Comparison of ENCODE assay signal across 12 mouse cellular contexts in genomic region chr11:20372616-20373211, GRCm38 (mm10). TPM values are rescaled to one million over a fixed set of nuclear protein-coding genes. Genes with fewer than 3 reads are reported as not detected.
DNase-seq lines count a peak whose midpoint lies in the region; ATAC-seq lines count a peak whose summit lies in the region.
"Had no signal": no experiment of that assay in that cellular context is flagged by ENCODE, and none has a peak within 500 bp of the region (broad histone marks: within the 10 kb centered on the region; RNA-seq: fewer than 3 reads in every experiment).

No protein-coding gene starts in this region.

- WGBS in limb, embryonic 10.5 days: 78% methylated on average over 8 of the region's 8 CpGs

- no peaks in the 10 kb centered on the region for H3K36me3 ChIP-seq in limb, embryonic 10.5 days
- H3K36me3 ChIP-seq: embryonic facial prominence, embryonic 12.5 days; hindbrain, embryonic 12.5 days; midbrain, embryonic 13.5 days had no signal

- no peaks in the 10 kb centered on the region for H3K9me3 ChIP-seq in limb, embryonic 10.5 days (replicated peaks)
- H3K9me3 ChIP-seq: embryonic facial prominence, embryonic 12.5 days; hindbrain, embryonic 12.5 days; midbrain, embryonic 13.5 days had no signal

- H3K4me3 ChIP-seq in limb, embryonic 10.5 days: no peak overlapping the region
- H3K4me3 ChIP-seq: embryonic facial prominence, embryonic 12.5 days; hindbrain, embryonic 12.5 days; left cerebral cortex, adult 2 months; midbrain, embryonic 13.5 days had no signal

- no peak overlapping the region for H3K27ac ChIP-seq in limb, embryonic 10.5 days
- H3K27ac ChIP-seq: embryonic facial prominence, embryonic 12.5 days; hindbrain, embryonic 12.5 days; left cerebral cortex, adult 2 months; midbrain, embryonic 13.5 days had no signal

- no peak for ATAC-seq in granulocyte monocyte progenitor cell, adult 5-6 weeks (replicated peaks; ENCODE audit: poor library complexity, severe bottlenecking)
- ATAC-seq: midbrain, embryonic 13.5 days had no signal

- no peaks in the 10 kb centered on the region for H3K27me3 ChIP-seq in limb, embryonic 10.5 days (ENCODE audit: low read depth, poor library complexity, severe bottlenecking)
- H3K27me3 ChIP-seq: embryonic facial prominence, embryonic 12.5 days; hindbrain, embryonic 12.5 days; midbrain, embryonic 13.5 days had no signal

- no peaks in the 10 kb centered on the region for H3K4me1 ChIP-seq in limb, embryonic 10.5 days
- H3K4me1 ChIP-seq: embryonic facial prominence, embryonic 12.5 days; hindbrain, embryonic 12.5 days; midbrain, embryonic 13.5 days had no signal

- intact Hi-C loops in left cerebral cortex, postnatal 14 days (cut with DNase I): no loop called here

- peak; percentile 35 for DNase-seq in adrenal gland, postnatal 10 days
- DNase-seq in adrenal gland, postnatal 25 days: no peak
- DNase-seq in left cerebral cortex, postnatal 14 days (ENCODE audit: low spot score in 2 of 2): peak; percentile 16 to 25
- DNase-seq in left cerebral cortex, adult 11 months (ENCODE audit: low spot score): no peak
- DNase-seq in cerebellum, postnatal 10 days: peak; percentile 77 to 84
- DNase-seq in layer of hippocampus, postnatal 14 days (ENCODE audit: low spot score in 2 of 2): peak; percentile 44 to 67
- no peak for DNase-seq in limb, embryonic 10.5 days (ENCODE audit: low spot score)

RNA-seq across cellular contexts. Expression of gene Slc1a4, which starts 40.2 kb away (rescaled TPM):
- 10 to 100 TPM in 1 of 2 experiments, 1 to 10 TPM in 1; 7.8 to 10.6 TPM for total RNA-seq in adrenal gland, postnatal 10 days (2021)
- 6.4 and 10.0 TPM in 2 replicates for total RNA-seq in adrenal gland, postnatal 25 days (2021)
- total RNA-seq in left cerebral cortex, postnatal 14 days (2021): 10 to 100 TPM; 46.4 to 49.0 TPM
- 10 to 100 TPM; 49.1 to 51.3 TPM for total RNA-seq in layer of hippocampus, postnatal 14 days (2021)
- total RNA-seq in granulocyte monocyte progenitor cell, adult 5-6 weeks (2014; fragmentation: Nextera tagmentation): 0.73 and 1.2 TPM in 2 replicates
- total RNA-seq in granulocyte monocyte progenitor cell, adult 5-6 weeks (2017): 0.36 and 0.47 TPM in 2 replicates
- 11.1 and 11.9 TPM in 2 replicates for polyA plus RNA-seq in limb, embryonic 10.5 days (2016; fragmentation: Nextera tagmentation; extraction: Ambion mirVana)

Comparison
In these comparisons a context has a peak if more than half of its experiments do, and no peak if none do; other contexts are left out.
1. DNase-seq: peak in adrenal gland, postnatal 10 days (single experiment), left cerebral cortex, postnatal 14 days (2 of 2), cerebellum, postnatal 10 days (2 of 2) and layer of hippocampus, postnatal 14 days (2 of 2); none in adrenal gland, postnatal 25 days (single experiment), left cerebral cortex, adult 11 months (single experiment) and limb, embryonic 10.5 days (single experiment).